Mouse (Mus musculus) forebrain, embryonic 13.5 days (tissue): ENCODE measurements around the gene Akap13. TPM values are rescaled to one million over a fixed set of nuclear protein-coding genes. Genes with fewer than 3 reads are reported as not detected.

Experiments
- ATAC-seq: fragments of 200-750 bp; cut with Nextera tagmentation; 2 replicates; pipeline ENCODE4 v1.8.0; 2017
- H3K27ac ChIP-seq: fragments of 300-500 bp; sonication (generic); 2 replicates; pipeline ENCODE4 v1.5.1; 2015; ENCODE audit warnings: inconsistent platforms, mild to moderate bottlenecking, moderate library complexity
- H3K27me3 ChIP-seq: fragments of 300-500 bp; sonication (generic); 2 replicates; pipeline ENCODE4 v1.6.1; 2015; ENCODE audit warnings: mild to moderate bottlenecking, inconsistent platforms
- H3K36me3 ChIP-seq: fragments of 300-500 bp; sonication (generic); 2 replicates; pipeline ENCODE4 v1.6.1; 2015; ENCODE audit warnings: mild to moderate bottlenecking, inconsistent platforms; ENCODE audit not compliant: poor library complexity, severe bottlenecking
- H3K4me1 ChIP-seq: fragments of 300-500 bp; sonication (generic); 2 replicates; pipeline ENCODE4 v1.6.1; 2015; ENCODE audit warnings: inconsistent platforms
- H3K4me2 ChIP-seq: fragments of 300-500 bp; sonication (generic); 2 replicates; pipeline ENCODE4 v1.6.1; 2015; ENCODE audit warnings: inconsistent platforms, mild to moderate bottlenecking, moderate library complexity
- H3K4me3 ChIP-seq: fragments of 300-500 bp; sonication (generic); 2 replicates; pipeline ENCODE4 v1.5.1; 2015; ENCODE audit warnings: mild to moderate bottlenecking, inconsistent platforms
- H3K9ac ChIP-seq: fragments of 300-500 bp; sonication (generic); 2 replicates; pipeline ENCODE4 v1.6.1; 2015; ENCODE audit warnings: mild to moderate bottlenecking, inconsistent platforms
- H3K9me3 ChIP-seq: fragments of 300-500 bp; sonication (generic); replicated peaks from 2 replicates; pipeline ENCODE4 v1.6.1; 2016; ENCODE audit warnings: inconsistent platforms
- WGBS: fragments of 180-500 bp; shearing (Covaris S2); methylation state at CpG from one replicate; pipeline ENCODE4 v1.1.7; 2015; 5-methylcytosine and 5-hydroxymethylcytosine counted together
- polyA plus RNA-seq: library from polyadenylated mRNA; unstranded; fragments of >200 nt; fragmentation: Nextera tagmentation; extraction: Ambion mirVana; gene quantifications from 2 replicates; pipeline ENCODE4 v1.2.1, GENCODE M21; 2015

The Akap13 gene
- polyA plus RNA-seq = 15.2 and 16.3 TPM in 2 replicates

- H3K4me3 ChIP-seq = peak within 1 kb of the TSS; percentile 84
- H3K4me2 ChIP-seq = peak within 1 kb of the TSS; percentile 76
- peaks cover 10% of the 10 kb centered on the region for H3K4me1 ChIP-seq
- peak within 1 kb of the TSS; percentile 83 for H3K9ac ChIP-seq
- peak within 1 kb of the TSS; percentile 95 for H3K27ac ChIP-seq
- peak; percentile 100 for ATAC-seq
- WGBS = under 1% methylated on average over 70 of the region's 94 CpGs
- H3K36me3 ChIP-seq = no peaks in the 10 kb centered on the region
- H3K9me3 ChIP-seq = no peaks in the 10 kb centered on the region
- H3K27me3 ChIP-seq = no peaks in the 10 kb centered on the region
These were observed at the start of gene Akap13 for GRCm38 (mm10) chr7:75455223-75456151. Akap13 (plus strand) TSS chr7:75455534.

GRCm38 (mm10) chr7:75410641-75411040 lies 44.7 kb upstream of the Akap13 start:
- WGBS = 85% methylated on average over 3 of the region's 3 CpGs
- H3K36me3 ChIP-seq = no peaks in the 10 kb centered on the region
- H3K9ac ChIP-seq = no peak overlapping the region
- peaks cover 5% of the 10 kb centered on the region for H3K4me1 ChIP-seq
- H3K9me3 ChIP-seq = no peaks in the 10 kb centered on the region
- no peak for ATAC-seq
- H3K27me3 ChIP-seq = peaks cover 16% of the 10 kb centered on the region; the same call in 1 of the 2 replicates
- no peak overlapping the region for H3K4me2 ChIP-seq
- no peak overlapping the region for H3K27ac ChIP-seq
- no peak overlapping the region for H3K4me3 ChIP-seq

- Histone ChIP-seq H3K9ac (no peak overlapping the region), H3K36me3 (no peaks in the 10 kb centered on the region), H3K9me3 (no peaks in the 10 kb centered on the region), H3K27me3 (peaks cover 17% of the 10 kb centered on the region; the same call in 1 of the 2 replicates), H3K4me1 (peaks cover 5% of the 10 kb centered on the region), H3K4me3 (no peak overlapping the region), H3K4me2 (no peak overlapping the region), H3K27ac (no peak overlapping the region)
- 76% methylated on average over 6 of the region's 6 CpGs for WGBS
- no peak for ATAC-seq
These were observed 44.1 kb upstream of the Akap13 start for GRCm38 (mm10) chr7:75411226-75411625.

GRCm38 (mm10) chr7:75412011-75412510 lies 43.3 kb upstream of the Akap13 start:
- ATAC-seq = no peak
- Histone ChIP-seq H3K4me2 (no peak overlapping the region), H3K27ac (no peak overlapping the region), H3K4me1 (peaks cover 5% of the 10 kb centered on the region), H3K4me3 (no peak overlapping the region), H3K36me3 (no peaks in the 10 kb centered on the region), H3K9ac (no peak overlapping the region), H3K9me3 (no peaks in the 10 kb centered on the region), H3K27me3 (peaks cover 17% of the 10 kb centered on the region; the same call in 1 of the 2 replicates)
- 83% methylated on average over 10 of the region's 10 CpGs for WGBS

GRCm38 (mm10) chr7:75412568-75412967 lies 42.8 kb upstream of the Akap13 start:
- H3K4me3 ChIP-seq = no peak overlapping the region
- ATAC-seq = no peak
- H3K27ac ChIP-seq = no peak overlapping the region
- H3K4me1 ChIP-seq = peaks cover 5% of the 10 kb centered on the region
- 90% methylated on average over 2 of the region's 2 CpGs for WGBS
- H3K9ac ChIP-seq = no peak overlapping the region
- no peaks in the 10 kb centered on the region for H3K9me3 ChIP-seq
- H3K36me3 ChIP-seq = no peaks in the 10 kb centered on the region
- peaks cover 17% of the 10 kb centered on the region; the same call in 1 of the 2 replicates for H3K27me3 ChIP-seq
- H3K4me2 ChIP-seq = no peak overlapping the region

GRCm38 (mm10) chr7:75413903-75414302 lies 41.4 kb upstream of the Akap13 start:
- Histone ChIP-seq H3K27ac (no peak overlapping the region), H3K9ac (no peak overlapping the region), H3K9me3 (no peaks in the 10 kb centered on the region), H3K4me2 (no peak overlapping the region), H3K4me1 (peaks cover 5% of the 10 kb centered on the region), H3K36me3 (no peaks in the 10 kb centered on the region), H3K27me3 (peaks cover 17% of the 10 kb centered on the region; the same call in 1 of the 2 replicates), H3K4me3 (no peak overlapping the region)
- WGBS = 9% methylated on average over 6 of the region's 6 CpGs
- no peak for ATAC-seq

- no peak for ATAC-seq
These were observed 41.0 kb upstream of the Akap13 start for GRCm38 (mm10) chr7:75414316-75414715.

GRCm38 (mm10) chr7:75415166-75415881 lies 40.0 kb upstream of the Akap13 start:
- 34% methylated on average over 4 of the region's 4 CpGs for WGBS
- H3K9me3 ChIP-seq = no peaks in the 10 kb centered on the region
- ATAC-seq = no peak
- no peak overlapping the region for H3K4me3 ChIP-seq
- H3K4me2 ChIP-seq = no peak overlapping the region
- H3K9ac ChIP-seq = no peak overlapping the region
- no peak overlapping the region for H3K27ac ChIP-seq
- peaks cover 17% of the 10 kb centered on the region; the same call in 1 of the 2 replicates for H3K27me3 ChIP-seq
- H3K36me3 ChIP-seq = no peaks in the 10 kb centered on the region
- H3K4me1 ChIP-seq = peaks cover 5% of the 10 kb centered on the region

More at GRCm38 (mm10) chr7:75414316-75414715, 41.0 kb upstream of the Akap13 start:
- no peak overlapping the region for H3K4me3 ChIP-seq
- no peak overlapping the region for H3K27ac ChIP-seq
- 0% methylated on average over 3 of the region's 3 CpGs for WGBS
- H3K4me1 ChIP-seq = peaks cover 5% of the 10 kb centered on the region
- H3K9me3 ChIP-seq = no peaks in the 10 kb centered on the region
- H3K27me3 ChIP-seq = peaks cover 17% of the 10 kb centered on the region; the same call in 1 of the 2 replicates
- no peak overlapping the region for H3K4me2 ChIP-seq
- H3K9ac ChIP-seq = no peak overlapping the region
- no peaks in the 10 kb centered on the region for H3K36me3 ChIP-seq

GRCm38 (mm10) chr7:75415882-75416585 lies 39.3 kb upstream of the Akap13 start:
- H3K4me3 ChIP-seq = no peak overlapping the region
- peaks cover 17% of the 10 kb centered on the region; the same call in 1 of the 2 replicates for H3K27me3 ChIP-seq
- peaks cover 5% of the 10 kb centered on the region for H3K4me1 ChIP-seq
- WGBS = 89% methylated on average over 7 of the region's 7 CpGs
- no peak overlapping the region for H3K4me2 ChIP-seq
- no peak for ATAC-seq
- H3K27ac ChIP-seq = no peak overlapping the region
- H3K9ac ChIP-seq = no peak overlapping the region
- H3K36me3 ChIP-seq = no peaks in the 10 kb centered on the region
- H3K9me3 ChIP-seq = no peaks in the 10 kb centered on the region

- Histone ChIP-seq H3K4me2 (no peak overlapping the region), H3K27me3 (no peaks in the 10 kb centered on the region), H3K36me3 (no peaks in the 10 kb centered on the region), H3K9ac (no peak overlapping the region), H3K9me3 (no peaks in the 10 kb centered on the region; the same call in 1 of the 2 replicates), H3K4me1 (no peaks in the 10 kb centered on the region), H3K27ac (no peak overlapping the region), H3K4me3 (no peak overlapping the region)
- no peak for ATAC-seq
- 86% methylated on average over 2 of the region's 2 CpGs for WGBS
These were observed 34.4 kb upstream of the Akap13 start for GRCm38 (mm10) chr7:75420927-75421326.

- H3K9me3 ChIP-seq = no peaks in the 10 kb centered on the region; the same call in 1 of the 2 replicates
- WGBS = 67% methylated on average over 7 of the region's 7 CpGs
- H3K27ac ChIP-seq = no peak overlapping the region
- H3K27me3 ChIP-seq = no peaks in the 10 kb centered on the region
- H3K9ac ChIP-seq = no peak overlapping the region
- no peaks in the 10 kb centered on the region for H3K4me1 ChIP-seq
- ATAC-seq = no peak
- H3K36me3 ChIP-seq = no peaks in the 10 kb centered on the region
- H3K4me3 ChIP-seq = no peak overlapping the region
- H3K4me2 ChIP-seq = no peak overlapping the region
These were observed 31.2 kb upstream of the Akap13 start for GRCm38 (mm10) chr7:75424121-75424520.
